Mouse (Mus musculus): ENCODE data around the gene Mettl21e.

DNA sequence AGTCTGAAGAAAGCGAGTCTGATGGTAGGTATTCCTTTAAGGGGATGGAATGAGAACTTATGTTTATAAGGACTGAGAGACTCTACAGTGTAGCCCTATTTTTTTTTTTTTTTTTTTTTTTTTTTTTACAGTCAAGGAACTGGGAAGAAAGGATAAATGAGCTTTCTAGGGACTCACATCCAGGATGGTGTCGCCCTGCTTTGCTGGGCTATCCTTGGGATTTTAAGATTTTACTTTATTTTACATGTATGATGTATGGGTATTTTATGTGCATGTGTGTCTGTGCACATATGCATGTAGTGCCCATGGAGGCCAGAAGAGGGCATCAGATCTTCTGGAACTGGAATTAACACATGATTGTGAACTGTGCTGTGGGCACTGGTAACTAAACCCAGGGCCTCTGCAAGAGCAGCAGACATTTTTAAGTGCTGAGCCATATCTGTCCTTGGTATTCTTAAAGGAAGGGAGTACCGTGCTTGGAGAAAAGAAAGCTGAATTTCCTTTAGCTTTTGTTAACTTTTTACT lies 50.8 kb downstream of the Mettl21e start:
- no peak for TF ChIP-seq CTCF (IDR thresholded peaks at IDR 0.05; ENCODE audit: borderline replicate concordance, control insufficient read depth, extremely low read depth, insufficient read depth, low read length, poor library complexity)
- no peak for TF ChIP-seq POLR2A (IDR thresholded peaks at IDR 0.05; ENCODE audit: control insufficient read depth, extremely low read depth, insufficient read depth, low read length, poor library complexity)

Measured in thymus, adult 2 months (tissue).